Mouse (Mus musculus) splenic B cell, adult 2 months (primary cell): Measurements from ENCODE around the gene Ppm1m.

Source experiments
- DNase-seq: peaks from one replicate; pipeline ENCODE4 v3.0.0-alpha.2; 2011; ENCODE audit warnings: low read depth, low spot score
- H3K27me3 ChIP-seq: 2 replicates; pipeline ENCODE4 v1.6.1; 2012; ENCODE audit warnings: mild to moderate bottlenecking, low read length, moderate library complexity, mixed read lengths; ENCODE audit not compliant: control insufficient read depth, poor library complexity, insufficient read depth, severe bottlenecking
- H3K36me3 ChIP-seq: 2 replicates; pipeline ENCODE4 v1.6.1; 2012; ENCODE audit warnings: mild to moderate bottlenecking, low read length, moderate library complexity, mixed read lengths; ENCODE audit not compliant: control insufficient read depth, poor library complexity, insufficient read depth, severe bottlenecking

Gene Ppm1m

GRCm38 (mm10) chr9:106199535-106200272, at the start of gene Ppm1m:
TSS of gene Ppm1m (minus strand) at chr9:106199746.
- no peaks in the 10 kb centered on the region; the same call in none of the 2 replicates for H3K36me3 ChIP-seq
- DNase-seq: peak; percentile 40
- no peaks in the 10 kb centered on the region for H3K27me3 ChIP-seq

- Histone ChIP-seq H3K36me3 (peaks cover 7% of the 10 kb centered on the region; the same call in 1 of the 2 replicates), H3K27me3 (no peaks in the 10 kb centered on the region)
- no peak for DNase-seq
These were observed 43.4 kb upstream of the Ppm1m start for GRCm38 (mm10) chr9:106242813-106243488.

- Histone ChIP-seq H3K27me3 (no peaks in the 10 kb centered on the region), H3K36me3 (peaks cover 10% of the 10 kb centered on the region; the same call in 1 of the 2 replicates)
- no peak for DNase-seq
These were observed 42.1 kb upstream of the Ppm1m start for GRCm38 (mm10) chr9:106241541-106242164.

GRCm38 (mm10) chr9:106237878-106238277, 38.3 kb upstream of the Ppm1m start:
- no peak for DNase-seq
- peaks cover 10% of the 10 kb centered on the region for H3K36me3 ChIP-seq
- no peaks in the 10 kb centered on the region for H3K27me3 ChIP-seq

- H3K36me3 ChIP-seq: peaks cover 10% of the 10 kb centered on the region
- no peaks in the 10 kb centered on the region for H3K27me3 ChIP-seq
- DNase-seq: no peak
These were observed 37.9 kb upstream of the Ppm1m start for GRCm38 (mm10) chr9:106237401-106237800.

- Histone ChIP-seq H3K36me3 (peaks cover 10% of the 10 kb centered on the region), H3K27me3 (no peaks in the 10 kb centered on the region)
- DNase-seq: no peak
These were observed 37.3 kb upstream of the Ppm1m start for GRCm38 (mm10) chr9:106236818-106237211.

- Histone ChIP-seq H3K36me3 (peaks cover 7% of the 10 kb centered on the region), H3K27me3 (no peaks in the 10 kb centered on the region)
- DNase-seq: no peak
These were observed 36.7 kb upstream of the Ppm1m start for GRCm38 (mm10) chr9:106236156-106236817.

GRCm38 (mm10) chr9:106235194-106235830, 35.8 kb upstream of the Ppm1m start:
- DNase-seq: no peak
- H3K36me3 ChIP-seq: peaks cover 6% of the 10 kb centered on the region

GRCm38 (mm10) chr9:106233953-106234352, 34.4 kb upstream of the Ppm1m start:
- DNase-seq: no peak
- no peaks in the 10 kb centered on the region for H3K27me3 ChIP-seq
- H3K36me3 ChIP-seq: peaks cover 4% of the 10 kb centered on the region

More at GRCm38 (mm10) chr9:106235194-106235830, 35.8 kb upstream of the Ppm1m start:
- no peaks in the 10 kb centered on the region for H3K27me3 ChIP-seq

- Histone ChIP-seq H3K27me3 (no peaks in the 10 kb centered on the region), H3K36me3 (peaks cover 5% of the 10 kb centered on the region)
- no peak for DNase-seq
These were observed 33.4 kb upstream of the Ppm1m start for GRCm38 (mm10) chr9:106232956-106233355.

GRCm38 (mm10) chr9:106231816-106232215, 32.3 kb upstream of the Ppm1m start:
- Histone ChIP-seq H3K36me3 (peaks cover 6% of the 10 kb centered on the region), H3K27me3 (no peaks in the 10 kb centered on the region)
- no peak for DNase-seq

GRCm38 (mm10) chr9:106231220-106231619, 31.7 kb upstream of the Ppm1m start:
- H3K27me3 ChIP-seq: no peaks in the 10 kb centered on the region
- H3K36me3 ChIP-seq: peaks cover 8% of the 10 kb centered on the region
- no peak for DNase-seq

- Histone ChIP-seq H3K27me3 (no peaks in the 10 kb centered on the region), H3K36me3 (peaks cover 9% of the 10 kb centered on the region)
- DNase-seq: peak; percentile 60
These were observed 31.2 kb upstream of the Ppm1m start for GRCm38 (mm10) chr9:106230734-106231106.

GRCm38 (mm10) chr9:106230051-106230733, 30.6 kb upstream of the Ppm1m start:
- DNase-seq: peak; percentile 81
- peaks cover 9% of the 10 kb centered on the region for H3K36me3 ChIP-seq
- H3K27me3 ChIP-seq: no peaks in the 10 kb centered on the region
